Mouse (Mus musculus): ENCODE results near the gene Ubc. TPM values are rescaled to one million over a fixed set of nuclear protein-coding genes. Genes with fewer than 3 reads are reported as not detected.
"Not testable (repeated sequence)": the region's sequence is repeated elsewhere in the genome, so short reads cannot be mapped to it uniquely, and the experiment has no call there.

Gene Ubc
- 100 to 1,000 TPM; 752 to 821 TPM for total RNA-seq (2021)
- long read RNA-seq, experiment 1, transcript Ubc-202 (2 exons, 2,618 nt), result major isoform, 147 of 406 reads
- long read RNA-seq, experiment 1, partial matches to known transcripts, result 204 of 406 reads
- long read RNA-seq, experiment 1, other reads (novel, unspliced or antisense), result 53 of 406 reads
- long read RNA-seq, experiment 2, transcript Ubc-202 (2 exons, 2,618 nt), result major isoform, 98 of 252 reads
- long read RNA-seq, experiment 2, partial matches to known transcripts, result 7 of 252 reads
- long read RNA-seq, experiment 2, other reads (novel, unspliced or antisense), result 146 of 252 reads

DNA sequence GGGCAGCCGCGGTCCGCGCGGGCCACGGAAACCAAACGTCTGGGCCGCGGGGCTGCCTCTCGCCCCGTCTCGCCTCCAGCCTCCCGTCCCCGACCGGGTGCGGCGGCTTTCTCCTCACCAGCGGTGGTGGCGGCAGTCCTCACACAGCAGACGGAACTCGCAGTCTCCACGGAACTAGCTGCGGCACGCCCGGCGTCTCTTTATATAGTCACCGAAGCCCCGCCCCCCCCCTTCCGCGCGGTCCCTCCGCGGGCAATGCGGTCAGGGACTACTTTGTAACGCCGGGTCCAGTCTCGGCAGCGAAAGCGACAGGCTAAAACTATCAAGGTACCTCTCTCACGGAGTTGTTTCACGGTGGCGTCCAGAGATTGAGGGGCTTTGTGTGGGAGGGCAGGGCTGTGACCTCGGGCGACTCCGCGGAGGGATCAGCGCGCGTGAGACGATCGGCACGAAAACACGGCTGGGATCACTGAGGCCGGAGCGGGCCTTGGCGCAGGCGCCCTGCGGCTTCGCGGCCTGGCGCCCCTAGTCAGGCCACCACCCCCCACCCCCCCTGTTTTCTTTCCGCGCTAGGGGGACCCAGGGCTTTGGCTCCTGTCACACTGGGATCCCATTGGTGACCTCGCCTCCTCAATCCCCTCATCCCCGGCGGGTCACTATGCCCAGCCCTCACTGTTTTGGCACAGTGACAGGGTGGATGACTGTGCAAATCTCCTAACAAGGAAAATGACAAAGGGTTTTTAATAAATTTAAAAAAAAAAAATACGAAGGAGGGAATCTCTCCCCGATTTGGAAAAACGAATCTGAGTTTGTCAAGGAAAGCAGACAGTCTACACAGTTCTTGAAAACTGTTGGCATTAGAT lies at the start of gene Ubc:
TSS of gene Ubc (minus strand) at position 624 of the 863 bp plus-strand sequence.
- intact Hi-C loops (cut with DNase I), result no loop called here

DNA sequence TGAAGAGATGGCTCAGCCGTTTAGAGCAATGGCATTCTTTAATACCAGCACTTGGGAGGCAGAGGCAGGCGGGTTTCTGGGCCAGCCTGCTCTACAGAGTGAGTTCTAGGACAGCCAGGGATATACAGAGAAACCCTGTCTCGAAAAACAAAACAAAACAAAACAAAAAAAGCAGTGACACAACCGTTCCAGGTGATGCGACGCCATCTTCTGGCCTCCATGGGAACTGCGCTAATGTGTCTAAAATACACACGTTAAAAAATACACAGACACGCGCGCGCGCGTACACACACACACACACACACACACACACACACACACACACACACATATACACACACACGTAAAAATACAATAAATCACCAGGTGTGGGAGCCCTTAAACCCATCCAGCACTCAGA lies 44.3 kb upstream of the Ubc start:
- intact Hi-C loops (cut with DNase I); DNase-seq (ENCODE audit: low spot score in 2 of 2): not testable (repeated sequence)

More for the DNA sequence above, at the start of gene Ubc:
- peak; percentile 83 for DNase-seq (ENCODE audit: low spot score in 2 of 2)

DNA sequence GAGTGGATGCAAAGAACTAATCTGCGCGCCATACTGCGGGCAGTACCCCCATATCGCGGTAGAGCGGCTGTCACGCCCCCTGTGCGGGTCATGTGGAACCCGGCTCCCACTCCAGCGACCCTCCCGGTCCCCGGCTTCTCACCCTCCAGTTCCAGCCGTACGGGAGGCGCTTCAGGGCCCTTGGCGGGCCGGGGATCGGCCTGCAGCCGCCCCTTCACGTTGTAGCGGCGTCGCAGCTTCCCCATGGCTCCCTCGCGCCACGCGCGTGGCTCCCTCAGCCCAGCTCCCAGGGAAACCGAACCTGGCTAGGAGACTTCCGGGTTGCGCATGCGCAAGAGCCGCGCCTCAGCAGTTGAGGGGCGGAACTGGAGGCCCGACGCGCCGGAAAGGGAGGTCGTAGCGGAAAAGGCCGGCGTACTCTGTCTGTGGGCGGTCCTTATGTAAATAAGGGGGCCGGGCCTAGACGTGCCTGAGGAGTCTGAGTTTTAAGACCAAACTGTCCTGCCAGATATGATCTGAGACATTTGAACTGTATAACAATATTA lies 43.9 kb upstream of the Ubc start, which contains the start of gene Dhx37:
TSS of gene Dhx37 (minus strand) at position 329 of the 545 bp plus-strand sequence.
- DNase-seq (ENCODE audit: low spot score in 2 of 2), result peak; percentile 96
- intact Hi-C loops (cut with DNase I), result no loop called here

DNA sequence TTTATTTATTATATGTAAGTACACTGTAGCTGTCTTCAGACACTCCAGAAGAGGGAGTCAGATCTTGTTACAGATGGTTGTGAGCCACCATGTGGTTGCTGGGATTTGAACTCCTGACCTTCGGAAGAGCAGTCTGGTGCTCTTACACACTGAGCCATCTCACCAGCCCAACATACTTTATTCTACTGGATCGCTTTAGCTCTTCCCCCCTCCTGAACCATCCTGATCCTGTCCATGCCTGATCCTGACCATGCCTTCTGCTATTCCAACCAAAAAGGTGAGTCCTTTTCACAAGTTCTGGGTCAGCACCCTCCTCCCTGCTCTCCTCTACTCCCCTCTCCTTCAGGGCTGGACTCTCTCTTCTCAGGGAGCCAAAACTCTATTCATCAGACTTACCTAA lies 42.3 kb upstream of the Ubc start:
- DNase-seq (ENCODE audit: low spot score in 2 of 2); intact Hi-C loops (cut with DNase I): not testable (repeated sequence)

DNA sequence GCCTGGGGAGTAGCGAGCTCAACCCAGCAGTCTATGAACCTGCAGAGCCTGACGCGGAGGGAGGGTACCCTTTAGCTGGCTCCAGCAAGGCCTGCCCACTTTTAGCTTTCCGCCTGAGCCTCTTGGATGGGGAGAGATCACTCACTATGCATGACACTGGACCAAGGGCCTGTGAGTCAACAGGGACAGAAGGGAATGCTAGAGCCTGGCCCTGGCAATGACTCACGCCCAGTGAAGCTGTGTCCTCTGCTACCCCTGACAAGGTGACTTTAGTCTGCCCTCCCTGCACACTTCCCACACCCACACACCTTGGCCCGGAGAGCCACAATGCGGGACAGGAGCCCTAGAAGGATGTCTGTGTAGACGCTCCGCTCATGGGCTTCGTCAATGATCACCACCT lies 36.3 kb upstream of the Ubc start:
- intact Hi-C loops (cut with DNase I), result no loop called here
- no peak for DNase-seq (ENCODE audit: low spot score in 2 of 2)

DNA sequence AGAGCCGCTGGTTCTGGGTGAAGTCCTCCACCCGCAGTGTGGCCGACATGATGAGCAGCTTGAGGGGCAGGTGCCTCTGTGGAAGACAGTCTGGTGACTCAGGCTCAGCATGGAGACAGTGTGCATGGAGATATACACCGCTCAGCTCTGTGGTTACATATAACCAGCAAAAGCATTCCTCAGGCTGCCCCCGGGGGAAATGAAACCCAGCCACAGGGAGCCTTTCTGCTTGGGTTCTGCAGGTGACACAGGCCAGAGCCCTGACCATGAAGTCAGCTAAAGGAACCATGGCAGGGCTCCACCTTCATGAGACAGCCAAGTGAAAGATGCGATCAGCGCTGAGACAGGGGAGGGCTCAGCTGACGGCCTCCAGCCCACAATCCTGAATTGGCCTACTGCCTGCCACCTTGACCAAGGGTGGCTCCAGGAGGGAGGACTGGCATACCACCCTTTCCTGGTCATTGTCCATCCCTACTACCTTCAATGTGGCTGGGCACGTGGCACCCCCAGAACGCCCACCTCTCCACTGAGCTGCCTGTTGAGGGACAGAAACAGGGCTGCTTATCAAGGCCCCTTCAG lies 35.8 kb upstream of the Ubc start:
- DNase-seq (ENCODE audit: low spot score in 2 of 2), result no peak
- intact Hi-C loops (cut with DNase I), result no loop called here

DNA sequence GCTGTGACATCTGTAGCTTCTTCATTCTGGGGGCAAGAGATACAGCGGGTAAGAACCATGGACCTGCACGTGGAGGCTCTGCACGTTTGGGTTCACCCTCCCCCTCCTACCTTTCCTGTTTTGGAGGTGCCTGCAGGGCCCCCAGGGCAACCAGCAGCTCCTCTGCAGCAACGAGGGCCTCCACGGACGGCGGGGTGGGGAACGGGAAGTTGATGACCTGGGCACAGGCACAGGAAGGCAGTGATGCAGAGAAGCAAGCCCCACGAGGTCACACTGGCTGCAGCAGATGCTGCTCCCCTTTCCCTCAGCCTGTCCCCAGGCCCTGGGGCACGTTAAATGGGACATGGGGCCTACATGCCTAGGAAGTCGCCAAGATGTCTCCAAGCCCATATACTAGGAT lies 29.1 kb upstream of the Ubc start:
- no peak for DNase-seq (ENCODE audit: low spot score in 2 of 2)
- intact Hi-C loops (cut with DNase I), result no loop called here

DNA sequence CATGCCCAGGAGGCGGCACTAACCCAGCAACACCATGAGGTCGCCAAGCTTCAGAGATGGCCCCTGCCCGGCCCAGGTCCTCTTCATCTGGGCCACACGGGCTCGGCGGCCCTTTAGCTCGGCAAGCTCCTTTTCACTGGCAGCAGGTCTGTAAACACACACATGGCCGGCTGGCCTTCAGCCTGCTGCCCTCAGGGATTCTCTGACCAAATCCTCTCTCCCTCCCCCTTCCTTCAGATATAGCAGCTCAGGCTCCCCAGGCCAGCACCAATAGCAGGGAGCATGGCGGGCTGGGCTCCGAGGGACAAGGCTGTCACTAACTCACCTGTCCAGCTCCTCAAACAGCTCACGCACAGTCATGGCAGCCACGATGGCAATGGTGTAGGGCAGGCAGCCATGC lies 28.6 kb upstream of the Ubc start:
- no peak for DNase-seq (ENCODE audit: low spot score in 2 of 2)
- intact Hi-C loops (cut with DNase I), result no loop called here

DNA sequence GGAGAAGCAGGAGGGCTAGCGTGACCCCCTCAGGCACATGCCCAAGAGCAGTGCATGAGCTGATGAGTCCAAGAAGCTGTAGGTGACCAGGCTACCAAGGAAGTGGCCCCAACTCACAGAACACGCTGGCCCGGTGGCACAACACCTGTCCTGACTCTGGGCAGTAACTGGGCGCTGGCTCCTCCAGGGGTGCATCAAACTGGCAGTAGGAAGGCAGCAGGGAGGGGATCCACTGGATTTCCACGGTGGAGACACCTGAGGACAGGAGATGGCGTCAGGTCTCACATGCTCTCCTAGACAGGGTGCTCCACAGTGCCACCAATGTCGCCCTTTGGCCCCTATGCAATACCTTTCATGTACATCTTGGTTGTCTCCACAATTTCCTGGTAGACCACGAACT lies 26.2 kb upstream of the Ubc start:
- intact Hi-C loops (cut with DNase I), result no loop called here
- no peak for DNase-seq (ENCODE audit: low spot score in 2 of 2)

DNA sequence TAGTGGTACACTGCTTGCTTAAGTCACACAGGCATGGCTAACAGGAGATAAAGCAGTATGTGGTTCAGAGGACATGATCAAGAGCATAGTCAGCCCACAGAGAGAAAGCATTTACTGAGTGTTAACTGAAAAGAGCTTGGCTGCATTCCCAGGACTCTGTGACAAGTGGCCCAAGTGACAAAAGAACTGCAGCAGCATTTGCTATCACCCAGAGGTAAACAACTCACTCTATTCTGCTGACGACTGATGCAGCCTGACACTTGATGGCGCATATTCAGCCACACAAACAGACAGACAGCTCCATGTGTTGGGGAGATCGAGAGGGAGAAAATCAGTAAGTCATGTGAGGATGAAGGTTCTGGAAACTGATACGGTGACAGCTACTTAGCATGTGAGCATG lies 23.8 kb upstream of the Ubc start:
- intact Hi-C loops (cut with DNase I), result no loop called here
- DNase-seq (ENCODE audit: low spot score in 2 of 2), result no peak

DNA sequence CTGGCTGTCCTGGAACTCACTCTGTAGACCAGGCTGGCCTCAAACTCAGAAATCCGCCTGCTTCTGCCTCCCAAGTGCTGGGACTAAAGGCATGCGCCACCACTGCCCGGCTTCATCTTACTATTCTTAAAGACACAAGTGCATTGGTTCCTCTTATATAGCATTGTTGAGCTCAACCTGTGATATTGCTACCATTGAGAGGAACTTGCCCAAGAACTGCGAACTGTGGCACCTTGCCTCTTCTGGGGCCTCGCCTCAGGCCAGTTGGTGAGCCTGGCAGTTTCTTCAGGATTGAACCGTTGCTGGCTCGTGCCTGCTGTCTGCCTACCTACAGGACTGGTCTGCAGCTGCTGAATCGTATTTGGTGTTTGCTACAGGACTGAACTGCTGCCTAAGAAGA lies 22.5 kb upstream of the Ubc start:
- intact Hi-C loops (cut with DNase I); DNase-seq (ENCODE audit: low spot score in 2 of 2): not testable (repeated sequence)

DNA sequence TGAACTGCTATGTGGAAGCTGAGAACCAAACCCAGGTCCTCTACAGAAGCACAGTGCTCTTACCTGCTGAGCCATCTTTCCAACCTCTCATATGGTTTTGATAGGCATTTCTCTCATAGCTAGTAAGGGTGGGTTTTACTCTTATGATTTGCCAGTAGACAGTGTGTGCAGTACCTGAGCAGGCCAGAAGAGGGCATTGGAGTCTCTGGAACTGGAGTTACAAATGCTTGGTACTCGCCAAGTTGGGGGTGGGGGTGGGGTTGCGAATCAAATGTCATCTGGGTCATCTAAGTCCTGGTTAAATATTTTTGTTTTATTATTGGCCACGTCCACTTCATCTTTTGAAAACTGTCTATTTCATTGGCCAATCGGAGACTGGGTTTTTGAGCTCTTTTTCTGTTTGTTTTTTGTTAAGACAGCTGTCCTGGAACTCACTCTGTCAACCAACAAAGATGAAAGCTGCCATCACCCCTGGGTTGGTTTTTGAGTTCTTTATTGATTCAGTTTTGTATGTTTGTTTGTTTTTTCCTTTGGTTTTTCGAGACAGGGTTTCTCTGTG lies 22.0 kb upstream of the Ubc start:
- peak; percentile 81 to 88 for DNase-seq (ENCODE audit: low spot score in 2 of 2)
- intact Hi-C loops (cut with DNase I), result no loop called here

DNA sequence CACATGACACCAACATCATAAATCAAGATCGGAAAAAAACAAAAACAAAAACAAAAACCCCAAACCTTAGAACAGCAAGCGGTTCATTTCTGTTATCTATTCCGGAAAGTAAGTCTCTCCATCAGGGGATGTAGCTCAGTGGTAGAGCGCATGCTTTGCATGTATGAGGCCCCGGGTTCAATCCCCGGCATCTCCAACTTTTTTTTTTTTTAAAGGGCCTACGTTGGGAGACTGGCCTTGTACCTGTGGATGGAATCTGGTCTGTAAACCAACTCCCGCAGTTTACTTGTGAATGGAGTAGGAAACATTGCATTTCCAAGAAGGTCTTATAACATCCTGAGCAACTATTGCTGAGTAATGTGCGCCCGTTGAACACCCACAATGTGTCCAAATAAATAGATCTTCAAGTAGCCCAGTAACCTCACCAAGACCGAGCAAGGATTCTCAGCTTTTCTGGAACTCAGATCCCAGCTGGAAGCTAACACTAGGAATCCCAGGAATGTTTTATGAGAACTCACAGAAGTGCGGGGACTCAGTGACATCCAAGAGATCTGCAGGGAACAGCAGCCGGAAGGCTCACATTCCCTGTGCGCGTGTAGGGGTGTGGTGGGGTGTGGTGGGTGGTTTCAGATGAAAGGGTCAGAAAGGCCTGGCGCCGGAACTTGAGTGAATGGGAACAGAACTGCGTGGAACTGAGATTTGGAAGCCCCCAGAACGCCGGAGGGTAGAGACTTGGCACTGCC lies 19.5 kb upstream of the Ubc start:
- DNase-seq (ENCODE audit: low spot score in 2 of 2), result peak in 1 of 2 experiments; percentile 73

DNA sequence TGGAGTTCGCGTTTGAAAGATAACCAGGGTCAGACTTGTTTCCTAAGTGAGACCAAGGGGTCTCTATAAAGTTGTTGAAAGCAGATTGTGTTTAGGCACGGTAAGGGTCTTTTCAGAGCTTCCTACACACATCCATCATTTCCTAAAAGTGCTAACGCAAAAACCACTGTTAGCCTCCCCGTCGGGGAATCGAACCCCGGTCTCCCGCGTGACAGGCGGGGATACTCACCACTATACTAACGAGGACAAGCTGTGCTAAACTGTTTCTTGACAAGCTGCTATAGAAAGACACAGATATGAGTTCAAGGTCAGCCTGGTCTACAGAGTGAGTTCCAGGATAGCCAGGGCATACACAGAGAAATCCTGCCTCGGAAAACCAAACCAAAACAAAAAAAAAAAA lies 18.8 kb upstream of the Ubc start:
- peak; percentile 83 to 94 for DNase-seq (ENCODE audit: low spot score in 2 of 2)
- intact Hi-C loops (cut with DNase I), result no loop called here

More for the DNA sequence above, 19.5 kb upstream of the Ubc start:
- intact Hi-C loops (cut with DNase I), result no loop called here

DNA sequence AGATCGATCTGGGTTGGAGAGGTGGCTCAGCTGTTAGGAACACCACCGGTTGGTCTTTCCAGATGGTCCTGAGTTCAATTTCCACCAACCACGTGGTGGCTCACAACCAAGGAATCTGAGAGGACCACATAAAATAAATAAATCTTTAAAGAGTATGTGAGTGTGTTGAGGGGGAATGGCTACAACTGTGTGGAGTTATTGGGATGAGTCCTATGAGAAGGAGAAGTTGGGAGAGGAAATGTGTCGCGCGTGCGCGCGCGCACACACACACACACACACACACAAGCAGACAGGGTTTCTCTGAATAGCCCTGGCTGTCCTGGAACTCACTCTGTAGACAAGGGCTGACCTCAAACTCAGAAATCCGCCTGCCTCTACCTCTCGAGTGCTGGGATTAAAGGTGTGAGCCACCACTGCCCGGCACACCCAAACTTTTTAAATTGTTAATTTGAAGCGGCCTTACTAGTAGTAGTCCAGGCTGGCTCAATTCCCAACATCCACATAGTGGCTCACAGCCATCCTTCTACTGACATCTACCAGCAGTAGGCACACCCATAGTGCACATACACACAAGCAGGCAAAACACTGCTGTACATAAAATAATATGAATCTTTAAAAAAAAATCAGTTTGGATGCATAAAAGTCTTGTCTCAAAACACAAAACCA lies 18.0 kb upstream of the Ubc start:
- intact Hi-C loops (cut with DNase I), result no loop called here
- no peak for DNase-seq (ENCODE audit: low spot score in 2 of 2)

DNA sequence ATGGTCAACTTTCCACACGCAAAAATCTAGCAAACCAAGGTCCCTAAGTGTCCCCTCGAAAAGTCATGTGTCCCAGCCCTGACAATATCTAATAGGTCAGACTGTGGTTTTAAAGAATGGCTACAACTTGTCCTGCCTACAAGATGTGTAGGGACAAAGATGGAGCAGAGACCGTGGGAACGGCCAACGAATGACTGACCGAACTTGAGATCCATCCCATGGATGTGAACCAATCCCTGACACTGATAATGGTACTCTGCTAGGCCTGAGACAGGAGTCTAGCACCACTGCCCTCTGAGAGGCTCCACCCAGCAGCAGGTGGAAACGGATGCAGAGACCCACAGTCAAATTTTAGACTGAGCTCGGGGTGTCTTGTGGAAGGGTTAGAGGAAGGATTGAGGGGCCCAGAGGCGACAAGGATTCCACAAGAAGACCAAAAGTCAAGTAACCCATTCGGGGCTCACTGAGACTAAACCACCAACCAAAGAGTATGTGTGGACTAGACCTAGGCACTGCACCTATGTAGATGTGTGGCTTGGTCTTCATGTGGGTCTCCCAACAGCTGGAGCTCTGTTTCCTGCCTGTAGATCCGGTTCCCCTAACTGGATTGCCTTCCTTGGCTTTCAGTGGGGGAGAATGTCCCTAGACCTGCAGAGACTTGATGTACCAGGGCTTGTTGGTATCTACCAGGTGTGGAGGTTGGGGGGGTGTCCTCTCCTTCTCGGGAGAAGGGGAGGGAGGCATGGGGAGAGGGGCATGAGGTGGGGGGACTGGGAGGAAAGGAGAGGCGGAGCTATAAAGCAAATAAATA lies 17.2 kb upstream of the Ubc start:
- intact Hi-C loops (cut with DNase I), result no loop called here
- no peak for DNase-seq (ENCODE audit: low spot score in 2 of 2)

DNA sequence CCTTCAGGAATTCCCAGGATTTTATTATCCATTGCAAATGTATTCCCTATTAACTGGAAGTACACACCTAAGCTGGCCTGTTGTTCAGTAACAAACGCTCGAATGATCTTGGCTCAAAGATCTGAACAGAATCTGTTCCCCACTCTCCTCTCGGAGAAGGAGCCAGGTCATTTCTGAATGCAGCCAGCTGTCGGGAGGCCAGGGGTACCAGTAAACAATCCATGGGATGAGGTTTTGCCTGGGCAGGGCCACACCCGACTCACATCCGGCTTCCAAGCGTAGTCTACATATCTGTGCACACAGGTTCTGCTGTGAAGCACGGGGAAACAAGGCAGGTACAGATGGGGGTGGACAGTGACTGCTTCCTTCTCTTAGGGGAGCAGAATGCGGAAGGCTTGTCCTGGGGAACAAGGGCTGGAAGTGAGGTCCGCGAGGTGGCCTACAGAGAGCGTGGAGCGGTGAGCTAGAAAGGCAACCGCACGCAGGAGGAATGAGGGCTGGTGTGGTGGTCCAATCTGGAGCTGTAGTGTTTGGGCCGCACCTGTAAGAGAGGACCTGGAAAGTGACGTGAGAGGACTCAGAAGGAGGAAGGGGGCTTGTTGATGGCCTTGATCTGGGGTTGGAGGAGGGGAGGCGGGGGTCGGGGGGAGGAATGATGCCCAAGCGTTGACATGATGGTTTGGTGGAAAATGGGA lies 16.5 kb upstream of the Ubc start:
- DNase-seq (ENCODE audit: low spot score in 2 of 2), result peak; percentile 45 to 56
- intact Hi-C loops (cut with DNase I), result no loop called here
